Comparison of ENCODE assay signal across 11 mouse cellular contexts in genomic region chr3:134303492-134303808, GRCm38 (mm10).
A peak's percentile ranks its signal among the peaks of the same experiment; 100 is the strongest.
DNase-seq lines count a peak whose midpoint lies in the region; ATAC-seq and TF ChIP-seq lines count a peak whose summit lies in the region.
"Had no signal": no experiment of that assay in that cellular context is flagged by ENCODE, and none has a peak within 500 bp of the region (broad histone marks: within the 10 kb centered on the region; RNA-seq: fewer than 3 reads in every experiment).

No protein-coding gene starts in this region.

- DNase-seq in embryo, embryonic 10 days (ENCODE audit: low spot score), result peak; percentile 48
- DNase-seq in embryo, embryonic 10.5 days (ENCODE audit: low spot score), result no peak
- DNase-seq in lung, embryonic 14.5 days, result peak; percentile 3
- no peak for DNase-seq in lung, postnatal 4 days
- no peak for DNase-seq in urinary bladder, postnatal 14 days (ENCODE audit: low spot score)
- DNase-seq in layer of hippocampus, postnatal 14 days (ENCODE audit: low spot score in 2 of 2), result no peak
- DNase-seq: kidney, postnatal 14 days; liver, postnatal 0 days had no signal

- no peak overlapping the region for H3K4me3 ChIP-seq in lung, embryonic 14.5 days (ENCODE audit: low read depth, low read length)
- no peak overlapping the region for H3K4me3 ChIP-seq in limb, embryonic 12.5 days (replicated peaks)
- H3K4me3 ChIP-seq in stomach, embryonic 16.5 days (replicated peaks; ENCODE audit: low read length), result peak overlapping the region; percentile 26; the same call in 1 of the 2 replicates
- H3K4me3 ChIP-seq: erythroblast, embryonic 14.5 days had no signal

- no peak for TF ChIP-seq CTCF in lung, embryonic 14.5 days (IDR thresholded peaks at IDR 0.05; ENCODE audit: low read depth)

- peaks cover 7% of the 10 kb centered on the region; the same call in 1 of the 2 replicates for H3K4me1 ChIP-seq in lung, embryonic 14.5 days (ENCODE audit: insufficient read depth)
- peaks cover 34% of the 10 kb centered on the region for H3K4me1 ChIP-seq in limb, embryonic 12.5 days (replicated peaks)
- H3K4me1 ChIP-seq in stomach, embryonic 16.5 days (ENCODE audit: control insufficient read depth, insufficient read depth, low read length), result no peaks in the 10 kb centered on the region; the same call in 1 of the 2 replicates

- no peaks in the 10 kb centered on the region for H3K9me3 ChIP-seq in lung, embryonic 14.5 days (ENCODE audit: low read depth, low read length)
- H3K9me3 ChIP-seq in limb, embryonic 12.5 days, result no peaks in the 10 kb centered on the region
- H3K9me3 ChIP-seq in stomach, embryonic 16.5 days (replicated peaks; ENCODE audit: control insufficient read depth, low read length), result no peaks in the 10 kb centered on the region

- H3K27me3 ChIP-seq in lung, embryonic 14.5 days (ENCODE audit: insufficient read depth, low read length), result no peaks in the 10 kb centered on the region
- H3K27me3 ChIP-seq in limb, embryonic 12.5 days, result no peaks in the 10 kb centered on the region
- no peaks in the 10 kb centered on the region for H3K27me3 ChIP-seq in stomach, embryonic 16.5 days (ENCODE audit: control insufficient read depth, insufficient read depth, low read length)

- peak overlapping the region; percentile 49 for H3K4me2 ChIP-seq in lung, embryonic 14.5 days
- H3K4me2 ChIP-seq in limb, embryonic 12.5 days, result peak overlapping the region; percentile 52
- H3K4me2 ChIP-seq in stomach, embryonic 16.5 days (ENCODE audit: low read depth, low read length), result peak overlapping the region; percentile 57; the same call in 1 of the 2 replicates

- H3K27ac ChIP-seq in lung, embryonic 14.5 days (ENCODE audit: low read depth), result no peak overlapping the region
- H3K27ac ChIP-seq in limb, embryonic 12.5 days, result no peak overlapping the region
- no peak overlapping the region for H3K27ac ChIP-seq in stomach, embryonic 16.5 days (ENCODE audit: low read length)

- no peaks in the 10 kb centered on the region for H3K36me3 ChIP-seq in lung, embryonic 14.5 days (ENCODE audit: insufficient read depth)
- H3K36me3 ChIP-seq in limb, embryonic 12.5 days, result no peaks in the 10 kb centered on the region
- no peaks in the 10 kb centered on the region for H3K36me3 ChIP-seq in stomach, embryonic 16.5 days (ENCODE audit: control insufficient read depth, insufficient read depth, low read length)

- ATAC-seq in lung, embryonic 14.5 days (ENCODE audit: insufficient read depth), result no peak
- no peak for ATAC-seq in limb, embryonic 12.5 days (ENCODE audit: insufficient number of reproducible peaks, insufficient read depth, low FRiP score, low TSS enrichment, low read depth)
- ATAC-seq in stomach, embryonic 16.5 days (ENCODE audit: insufficient read depth, low FRiP score), result no peak
- ATAC-seq: liver, postnatal 0 days had no signal

- 36% methylated on average over 3 of the region's 3 CpGs for WGBS in lung, embryonic 14.5 days
- 50% methylated on average over 3 of the region's 3 CpGs for WGBS in limb, embryonic 12.5 days
- 56% methylated on average over 3 of the region's 3 CpGs for WGBS in stomach, embryonic 16.5 days

- H3K9ac ChIP-seq in lung, embryonic 14.5 days, result no peak overlapping the region
- no peak overlapping the region for H3K9ac ChIP-seq in limb, embryonic 12.5 days (replicated peaks)
- H3K9ac ChIP-seq in stomach, embryonic 16.5 days (ENCODE audit: low read length), result no peak overlapping the region
- H3K9ac ChIP-seq: liver, postnatal 0 days had no signal

Comparison
In these comparisons a context has a peak if more than half of its experiments do, and no peak if none do; other contexts are left out.
1. DNase-seq: peak in embryo, embryonic 10 days (single experiment) and lung, embryonic 14.5 days (single experiment); none in embryo, embryonic 10.5 days (single experiment), lung, postnatal 4 days (0 of 2), urinary bladder, postnatal 14 days (single experiment) and layer of hippocampus, postnatal 14 days (0 of 2).
2. Peak in every context shown above with its lines, with median percentiles within 50 percentile points of each other: H3K4me2 ChIP-seq.